Mouse (Mus musculus): Measurements from ENCODE around the gene Tpbpa.
"Not testable (repeated sequence)": the region's sequence is repeated elsewhere in the genome, so short reads cannot be mapped to it uniquely, and the experiment has no call there.

The Tpbpa gene

GRCm38 (mm10) chr13:60941884-60942283 is at the start of gene Tpbpa:
Tpbpa (minus strand) TSS chr13:60941984.
- DNase-seq (ENCODE audit: low spot score), result not testable (repeated sequence)

GRCm38 (mm10) chr13:60986915-60987314 is 45.1 kb upstream of the Tpbpa start:
- not testable (repeated sequence) for DNase-seq (ENCODE audit: low spot score)

GRCm38 (mm10) chr13:60972319-60972718 is 30.5 kb upstream of the Tpbpa start:
- not testable (repeated sequence) for DNase-seq (ENCODE audit: low spot score)

GRCm38 (mm10) chr13:60963985-60964384 is 22.2 kb upstream of the Tpbpa start:
- not testable (repeated sequence) for DNase-seq (ENCODE audit: low spot score)

- DNase-seq (ENCODE audit: low spot score), result no peak
Observed at GRCm38 (mm10) chr13:60961706-60962105, 19.9 kb upstream of the Tpbpa start.

- peak; percentile 4 for DNase-seq (ENCODE audit: low spot score)
Observed at GRCm38 (mm10) chr13:60936500-60936901, 5.3 kb downstream of the Tpbpa start, which contains the start of the genes Gm49391 and Ctla2a. Gm49391 (minus strand) TSS chr13:60936571. Ctla2a (minus strand) TSS chr13:60936625.

- DNase-seq (ENCODE audit: low spot score), result not testable (repeated sequence)
Observed at GRCm38 (mm10) chr13:60935490-60935889, 6.3 kb downstream of the Tpbpa start, which contains the start of gene Gm49393. Gm49393 (minus strand) TSS chr13:60935590.

GRCm38 (mm10) chr13:60904780-60905179 is 37.0 kb downstream of the Tpbpa start, which contains the start of gene Tpbpb:
Tpbpb (minus strand) TSS chr13:60904880.
- DNase-seq (ENCODE audit: low spot score), result not testable (repeated sequence)

- DNase-seq (ENCODE audit: low spot score), result peak; percentile 12
Observed at GRCm38 (mm10) chr13:60897328-60897727, 44.5 kb downstream of the Tpbpa start, which contains the start of gene Ctla2b. Ctla2b (minus strand) TSS chr13:60897447.

GRCm38 (mm10) chr13:60896794-60897193 is 45.0 kb downstream of the Tpbpa start, which contains the start of gene Gm49392:
Gm49392 (minus strand) TSS chr13:60896894.
- not testable (repeated sequence) for DNase-seq (ENCODE audit: low spot score)

GRCm38 (mm10) chr13:60895406-60896160 is 46.2 kb downstream of the Tpbpa start:
- DNase-seq (ENCODE audit: low spot score), result no peak

GRCm38 (mm10) chr13:60892301-60892700 is 49.5 kb downstream of the Tpbpa start:
- DNase-seq (ENCODE audit: low spot score), result no peak
